Mouse (Mus musculus): ENCODE measurements at regions not wholly inside any gene's neighbourhood (a gene's known extent, or its start where the extent isn't known, plus 50 kb on each side); places are given as distances from the start of the nearest gene placed in this dataset.

DNA sequence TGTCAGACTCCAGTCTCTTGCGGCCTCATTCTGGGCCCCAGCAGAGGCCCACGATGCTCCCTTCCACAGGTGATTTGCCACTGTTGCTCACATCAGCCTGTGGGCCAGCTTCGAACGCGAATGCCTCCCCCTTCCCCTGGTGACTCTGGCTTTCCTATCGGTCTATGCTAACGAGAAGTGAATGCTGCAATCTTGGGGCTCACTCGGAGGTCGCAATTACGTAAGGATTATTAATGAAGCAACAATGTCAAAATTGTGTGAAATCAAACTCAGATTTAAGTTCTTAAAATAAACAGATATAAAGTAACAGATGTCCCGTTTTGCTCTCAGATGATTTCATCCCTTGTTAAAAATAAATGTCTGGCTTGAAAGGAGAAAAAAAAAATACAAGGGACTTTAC lies 572.3 kb downstream of the Bnc2 start:
- no peak for DNase-seq (ENCODE audit: low read depth)

DNA sequence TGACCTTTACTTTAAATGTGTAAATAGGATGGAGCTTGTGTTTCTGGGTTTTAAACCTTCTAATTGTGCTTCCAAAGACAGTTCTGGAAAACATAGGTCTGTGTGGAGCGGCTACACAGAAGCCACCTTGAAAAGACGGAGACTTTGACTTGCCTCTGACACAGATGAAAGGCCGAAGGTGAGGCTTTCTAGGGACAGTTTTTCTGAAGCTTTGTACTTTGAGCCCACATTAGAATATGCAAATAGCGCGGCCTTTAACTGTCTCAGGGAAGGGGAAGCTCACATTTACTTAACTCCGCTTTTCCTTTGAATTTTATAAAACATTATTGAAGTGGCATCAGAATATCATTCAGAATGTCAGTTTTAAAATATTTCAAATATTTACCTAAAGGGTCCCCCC lies 566.5 kb downstream of the Bnc2 start:
- DNase-seq (ENCODE audit: low read depth) = no peak

DNA sequence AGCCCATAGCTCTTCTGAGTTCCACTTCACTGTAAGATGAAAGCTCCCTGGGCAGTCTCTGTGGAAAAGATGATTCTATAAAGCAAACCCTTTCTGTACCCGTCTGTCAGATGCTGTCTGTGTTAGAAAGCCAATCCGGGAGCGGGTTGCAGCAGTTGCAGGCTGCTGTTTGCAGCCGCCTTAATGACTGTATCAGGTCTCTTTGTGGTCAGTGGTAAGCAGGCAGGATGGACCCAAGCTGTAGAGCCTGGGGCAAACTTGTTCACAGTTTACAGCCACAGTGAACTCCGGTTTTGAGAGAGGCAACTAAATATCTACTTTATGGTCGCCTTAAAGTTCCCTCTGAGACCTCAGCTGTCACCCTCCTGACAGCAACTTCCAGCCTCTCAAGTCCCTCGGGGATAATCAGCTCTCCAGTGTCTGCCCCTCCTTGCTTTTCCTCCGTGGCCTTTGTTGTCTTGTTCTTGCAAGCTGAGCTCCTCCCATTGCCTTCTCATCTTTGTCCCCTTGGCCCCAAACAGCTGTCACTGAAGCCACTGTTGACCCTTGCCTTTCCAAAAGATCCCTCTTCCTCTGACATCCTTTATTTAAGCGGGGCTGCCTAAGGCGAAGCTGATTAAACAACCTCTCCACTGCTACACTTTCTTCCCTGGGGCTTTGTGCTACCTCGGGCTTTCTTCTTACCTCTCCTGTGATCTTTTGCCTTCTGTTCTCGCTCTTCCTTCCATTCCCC lies 565.1 kb downstream of the Bnc2 start:
- DNase-seq (ENCODE audit: low read depth) = no peak

DNA sequence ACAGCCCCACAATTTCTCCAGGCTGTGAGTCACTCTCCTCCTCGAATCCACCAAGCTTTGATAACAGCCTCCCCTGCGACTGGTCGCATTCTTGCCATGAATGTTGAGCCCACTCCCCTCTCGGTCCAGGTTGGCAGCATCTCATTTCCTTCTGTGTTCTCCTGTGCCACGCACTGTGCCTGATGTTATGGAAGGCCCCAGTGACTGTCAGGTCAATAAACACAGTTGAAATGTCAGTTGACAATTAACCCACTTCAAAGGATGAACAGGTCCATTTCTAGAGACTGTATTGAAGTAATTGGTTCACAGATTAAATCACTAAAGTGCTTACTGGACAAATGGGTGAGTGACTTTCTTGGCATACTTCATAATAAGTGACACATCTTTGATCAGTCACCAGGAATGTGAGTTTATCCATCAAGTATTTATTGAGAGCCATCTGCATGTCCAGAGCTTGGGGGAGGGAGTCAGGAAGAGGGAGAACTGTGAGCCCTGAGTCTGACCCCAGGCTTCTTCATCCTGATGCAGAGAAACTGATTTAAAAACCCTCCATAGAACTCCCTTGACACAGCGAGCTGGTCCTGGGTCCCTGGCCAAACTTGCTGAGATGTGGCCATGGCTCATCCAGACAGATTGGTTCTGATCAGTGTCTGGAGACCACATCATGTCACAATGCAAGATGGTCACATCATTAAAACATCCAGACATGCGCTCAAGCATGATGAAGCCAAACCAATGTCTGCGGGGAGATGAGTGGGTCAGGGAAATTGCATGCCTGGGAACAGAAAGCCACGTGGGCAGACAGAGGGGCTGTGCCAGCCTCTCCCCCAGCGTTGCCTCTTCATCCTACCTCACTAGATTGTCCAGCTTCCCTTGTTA lies 560.7 kb downstream of the Bnc2 start:
- no peak for DNase-seq (ENCODE audit: low read depth)

DNA sequence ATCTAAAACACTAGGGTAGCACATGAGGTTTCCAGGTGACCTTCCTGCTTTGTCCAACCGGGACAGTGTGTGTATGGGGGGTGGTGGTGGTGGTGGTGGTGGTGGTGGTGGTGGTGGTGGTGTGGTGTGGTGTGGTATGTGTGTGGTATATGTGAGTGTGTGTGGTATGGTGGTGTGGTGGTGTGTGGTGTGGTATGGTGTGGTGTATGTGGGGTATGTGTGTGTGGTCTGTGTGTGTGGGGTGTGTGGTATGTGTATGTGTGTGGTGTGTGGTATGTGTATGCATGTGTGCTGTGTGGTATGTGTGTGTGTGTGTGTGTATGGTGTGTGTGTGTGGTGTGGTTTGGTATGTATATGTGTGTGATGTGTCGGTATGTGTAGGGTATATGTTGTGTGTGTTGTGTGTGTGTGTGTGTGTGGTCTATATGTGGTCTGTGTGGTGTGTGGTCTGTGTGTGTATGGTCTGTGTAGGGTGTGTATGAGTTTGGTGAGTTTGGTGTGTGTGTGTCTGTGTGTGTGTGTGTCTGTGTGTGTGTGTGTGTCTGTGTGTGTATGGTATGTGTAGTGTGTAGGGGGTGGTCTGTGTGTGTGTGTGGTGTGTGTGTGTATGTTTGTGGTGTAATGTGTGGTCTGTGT lies 556.7 kb downstream of the Bnc2 start:
- DNase-seq (ENCODE audit: low read depth) = no peak

DNA sequence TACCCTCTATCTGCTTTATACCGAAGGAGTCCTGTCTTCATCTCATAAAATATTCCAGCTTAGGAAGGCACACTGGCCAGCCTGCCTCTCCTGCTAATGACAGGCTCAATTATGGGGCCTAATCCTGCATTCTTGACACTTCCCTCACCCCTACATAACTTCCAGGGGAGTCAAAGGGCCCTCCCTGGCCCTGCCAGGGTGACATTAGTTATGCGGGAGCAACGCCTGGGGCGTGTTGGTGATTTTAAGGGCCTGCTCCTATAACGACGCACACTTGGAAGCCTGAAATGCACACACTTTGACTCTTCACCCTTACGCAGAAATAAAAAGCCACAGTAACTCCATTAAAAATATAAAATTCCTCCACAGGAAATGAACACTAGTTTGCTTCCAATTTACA lies 555.5 kb downstream of the Bnc2 start:
- DNase-seq (ENCODE audit: low read depth) = no peak

DNA sequence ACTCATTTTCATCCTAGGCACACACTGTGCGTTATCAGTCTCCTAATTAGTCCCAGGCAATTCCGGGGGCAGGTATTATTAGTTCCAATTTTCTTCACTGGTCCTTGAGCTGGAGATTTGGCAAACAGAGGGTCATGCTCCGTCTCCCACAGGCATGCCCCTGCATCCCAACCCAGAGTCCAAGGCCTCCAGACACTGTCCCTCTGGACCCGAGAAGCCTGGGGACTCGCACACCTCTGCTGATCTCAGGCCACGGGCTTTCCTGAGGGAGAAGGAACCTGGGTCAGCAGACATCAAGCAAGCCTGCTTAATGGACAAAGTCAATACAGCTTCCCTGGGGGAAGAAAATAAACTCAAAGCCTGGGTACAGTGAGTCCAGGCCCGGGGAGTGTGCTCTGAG lies 554.7 kb downstream of the Bnc2 start:
- DNase-seq (ENCODE audit: low read depth) = no peak

DNA sequence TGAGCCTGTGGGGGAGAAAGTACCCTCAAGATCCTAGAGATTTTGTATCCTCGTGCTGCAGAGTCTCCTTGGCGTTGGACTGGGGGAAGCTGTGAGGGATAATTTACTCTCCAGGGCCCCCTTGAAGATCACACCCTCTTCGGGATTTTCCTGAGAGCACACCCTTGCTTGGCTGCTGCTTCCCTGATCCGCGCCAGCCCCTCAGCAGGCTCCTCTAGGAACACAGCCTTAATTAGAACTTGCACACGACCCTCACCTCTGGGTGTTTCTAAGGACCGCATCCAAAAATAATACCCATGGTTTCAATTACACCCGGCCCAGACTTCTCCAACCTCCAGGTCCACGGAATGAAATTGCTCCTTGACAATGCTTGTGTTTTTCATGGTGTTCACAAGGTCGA lies 553.6 kb downstream of the Bnc2 start:
- no peak for DNase-seq (ENCODE audit: low read depth)

DNA sequence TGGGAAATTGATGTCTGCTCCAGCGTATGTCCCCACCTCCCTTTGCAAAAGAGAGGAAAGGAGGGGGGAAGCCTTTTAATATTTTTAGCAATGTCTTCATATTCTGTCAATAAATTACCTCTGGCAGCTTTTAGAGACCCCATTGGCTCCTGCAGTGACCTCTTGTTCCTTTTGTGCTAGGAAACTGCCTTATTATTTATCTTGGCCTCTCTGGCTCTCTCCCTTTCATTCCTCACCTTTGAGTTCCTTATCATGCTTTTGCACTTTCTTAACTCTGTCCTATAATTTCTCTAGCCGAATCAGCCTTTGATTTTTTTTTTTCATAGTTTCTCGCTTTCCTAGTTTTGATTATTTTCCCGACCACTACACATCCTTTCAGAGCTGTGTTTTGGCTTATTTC lies 548.7 kb downstream of the Bnc2 start:
- DNase-seq (ENCODE audit: low read depth) = no peak

DNA sequence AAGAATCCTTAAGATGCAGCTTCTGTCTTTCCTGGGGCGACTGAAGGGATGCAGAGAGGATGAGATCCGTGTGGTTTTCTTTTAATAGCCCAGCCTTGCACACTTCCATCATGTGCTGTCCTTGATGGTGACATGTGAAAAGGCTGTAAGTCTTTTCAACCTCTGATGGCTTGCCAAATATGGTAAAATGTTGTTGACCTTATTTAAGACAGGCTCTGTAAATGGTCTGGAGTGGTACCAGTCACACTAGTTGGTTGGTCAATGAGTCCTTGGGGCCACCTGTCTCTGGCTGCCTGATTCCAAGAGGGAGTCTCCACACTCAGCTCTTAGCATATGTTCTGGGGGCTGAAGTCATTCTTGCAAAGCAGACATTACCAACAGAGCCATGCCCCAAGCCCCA lies 547.7 kb downstream of the Bnc2 start:
- no peak for DNase-seq (ENCODE audit: low read depth)

DNA sequence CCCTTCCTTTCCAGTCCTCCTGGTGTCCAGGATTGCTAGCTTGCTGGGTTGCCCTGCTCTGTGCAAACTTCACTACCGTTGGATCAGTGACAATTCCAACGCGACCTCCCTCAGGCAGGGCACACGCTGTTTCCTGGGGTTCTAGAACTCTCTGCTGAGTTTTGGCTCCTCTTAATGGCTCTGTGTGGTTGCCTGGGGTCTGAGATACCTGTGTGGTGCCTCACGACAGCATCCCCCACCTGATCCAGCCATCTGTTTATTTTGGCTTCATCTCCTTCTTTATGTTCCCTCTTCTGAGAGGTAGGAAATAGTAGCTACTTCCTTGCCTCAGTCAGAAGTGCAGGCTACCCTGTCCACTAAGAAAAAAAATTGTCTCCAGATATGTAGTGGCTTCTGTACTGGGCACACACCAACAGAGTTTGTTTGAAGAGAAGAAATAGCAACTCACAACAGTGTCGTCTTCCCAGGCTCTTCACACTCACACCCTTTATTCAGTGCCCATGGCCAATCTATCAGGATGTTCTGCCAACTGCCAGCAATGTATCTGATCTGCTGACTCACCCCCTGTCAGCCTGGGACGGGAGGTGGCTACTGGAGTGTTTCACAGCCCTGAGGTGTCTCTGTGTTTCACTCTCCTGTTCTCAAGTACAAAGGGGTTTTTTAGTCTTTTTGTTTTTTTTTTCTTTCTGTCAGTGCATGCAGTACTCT lies 544.1 kb downstream of the Bnc2 start:
- peak; percentile 5 for DNase-seq (ENCODE audit: low read depth)

DNA sequence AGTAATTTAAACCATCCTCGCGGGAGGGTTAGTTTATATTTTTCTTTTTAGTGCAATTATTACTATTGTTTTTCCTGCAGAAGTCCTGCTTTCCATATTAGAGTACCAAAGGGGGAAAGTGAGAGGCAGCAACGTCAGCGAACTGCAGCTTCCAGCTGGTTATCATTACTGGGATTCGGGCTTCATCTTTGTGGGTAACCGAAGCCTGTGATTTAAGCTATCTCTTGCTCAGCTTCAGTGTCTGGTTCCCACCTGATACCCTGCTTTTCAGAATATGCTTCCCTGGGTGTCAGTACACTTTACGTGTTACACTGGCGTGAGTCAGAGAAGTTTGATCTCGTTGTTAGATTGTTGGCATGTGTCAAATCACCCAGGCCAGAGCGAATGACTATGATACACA lies 539.3 kb downstream of the Bnc2 start:
- no peak for DNase-seq (ENCODE audit: low read depth)

DNA sequence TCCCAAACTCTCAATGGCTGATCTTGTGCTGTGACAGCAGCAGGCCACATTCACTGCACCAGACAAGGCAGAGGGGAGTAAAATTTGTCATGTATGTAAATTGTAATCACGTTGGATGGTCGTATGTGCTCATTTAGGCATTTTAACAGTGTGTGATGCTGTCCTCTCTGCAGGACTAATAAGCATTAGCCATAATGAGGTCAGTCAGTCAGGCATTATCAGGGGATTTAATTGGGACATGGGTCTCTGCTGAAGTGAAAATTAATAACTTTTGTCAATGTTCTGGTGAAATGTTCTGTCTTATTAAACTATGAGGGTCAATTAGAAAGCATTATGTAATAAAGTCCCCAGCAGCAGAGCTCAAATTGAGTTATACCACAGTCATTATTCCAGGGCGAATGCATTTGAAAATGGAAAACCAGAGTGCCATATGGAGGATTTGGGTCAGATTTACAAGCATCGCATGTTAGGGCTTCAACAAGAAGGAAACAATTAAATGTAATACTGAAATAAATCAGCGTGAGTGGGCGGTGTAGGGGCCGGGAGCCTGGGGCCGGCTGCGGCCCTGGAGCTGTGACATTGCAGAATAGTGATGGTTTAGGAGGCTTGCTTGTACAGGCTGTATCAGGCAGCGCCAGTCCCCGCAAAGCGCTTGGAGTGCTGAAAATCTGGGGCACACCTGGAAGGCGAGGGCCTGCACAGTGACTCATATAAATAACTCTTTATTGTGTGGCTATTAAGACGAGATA lies 537.7 kb downstream of the Bnc2 start:
- no peak for DNase-seq (ENCODE audit: low read depth)

DNA sequence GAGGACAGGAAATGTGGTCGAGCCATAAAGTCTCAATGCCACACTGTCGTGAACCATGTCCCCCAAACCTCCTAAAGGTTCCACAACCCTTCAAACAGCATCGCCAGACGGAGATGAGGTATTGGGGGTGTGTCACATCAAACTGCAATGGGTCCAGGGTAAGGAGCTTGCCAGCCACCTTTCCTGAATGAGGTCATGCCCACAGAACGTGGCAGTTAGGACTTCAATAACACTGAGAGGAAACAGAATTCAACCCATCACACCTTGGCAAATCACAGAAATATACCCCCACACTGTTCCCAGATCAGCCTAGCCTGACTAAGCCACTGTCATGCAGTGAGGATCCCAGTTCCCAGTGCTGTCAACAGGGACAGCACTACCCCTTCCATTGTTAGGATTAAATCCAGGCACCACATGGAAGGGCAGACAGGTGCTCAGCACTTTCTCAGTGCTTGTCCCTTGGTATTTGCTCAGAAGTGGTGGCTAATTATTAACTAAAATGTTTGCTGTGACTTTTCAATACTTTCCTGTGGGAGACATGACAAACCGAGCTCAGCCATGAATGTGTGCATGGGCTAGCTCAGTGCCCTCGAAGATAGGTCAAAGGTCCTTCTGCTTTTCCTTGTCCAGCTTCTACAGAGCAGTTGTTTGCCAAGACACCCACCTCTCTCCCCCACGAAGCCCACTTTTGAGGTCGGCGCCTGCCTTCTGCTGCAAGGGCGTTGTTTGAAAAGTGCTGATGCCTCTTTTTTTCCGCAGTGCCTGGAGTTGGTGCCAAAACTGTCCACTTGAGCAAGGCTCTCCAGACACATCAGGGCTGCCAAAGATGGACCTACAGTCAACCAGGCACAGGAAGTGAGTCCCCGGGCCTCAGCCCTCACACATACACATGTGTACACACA lies 525.7 kb downstream of the Bnc2 start:
- DNase-seq (ENCODE audit: low read depth) = no peak

DNA sequence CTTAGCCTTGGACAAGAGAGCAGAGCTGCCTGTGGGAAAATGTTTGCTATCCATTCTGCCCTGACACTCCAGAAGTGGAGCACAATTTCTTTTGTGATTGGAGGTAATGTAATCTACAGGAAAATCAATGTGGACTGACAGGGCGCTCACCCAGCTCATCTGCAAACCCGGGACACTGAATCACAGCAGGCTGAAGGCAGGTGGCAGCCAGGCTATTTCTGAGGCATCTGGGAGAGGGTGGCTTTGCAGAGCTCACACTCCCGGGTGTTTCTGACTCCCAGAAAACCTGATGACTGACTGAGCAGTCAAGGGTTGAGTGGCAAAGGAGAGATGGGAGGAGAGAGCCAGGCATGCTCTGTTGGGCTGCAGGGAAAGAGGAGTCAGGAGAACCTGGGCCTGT lies 524.4 kb downstream of the Bnc2 start:
- DNase-seq (ENCODE audit: low read depth) = no peak

DNA sequence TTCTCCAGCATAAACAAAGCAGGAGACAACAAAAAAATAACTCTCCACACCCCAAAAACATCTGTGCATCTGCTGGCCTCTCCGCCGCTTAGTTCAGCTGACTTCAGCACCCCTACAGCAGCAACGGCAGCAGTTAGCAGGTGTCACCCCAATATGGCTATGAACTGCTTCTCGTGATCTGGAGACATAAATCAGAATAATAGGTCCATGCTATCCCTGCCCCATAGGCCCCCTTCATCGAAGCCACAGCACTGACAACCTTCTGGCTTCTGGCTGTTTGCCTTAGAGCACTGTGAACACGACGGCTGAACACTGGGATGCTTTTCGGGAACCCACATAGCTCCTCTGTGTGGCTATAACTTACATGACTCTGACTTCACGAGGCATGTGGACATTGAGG lies 523.8 kb downstream of the Bnc2 start:
- DNase-seq (ENCODE audit: low read depth) = no peak

DNA sequence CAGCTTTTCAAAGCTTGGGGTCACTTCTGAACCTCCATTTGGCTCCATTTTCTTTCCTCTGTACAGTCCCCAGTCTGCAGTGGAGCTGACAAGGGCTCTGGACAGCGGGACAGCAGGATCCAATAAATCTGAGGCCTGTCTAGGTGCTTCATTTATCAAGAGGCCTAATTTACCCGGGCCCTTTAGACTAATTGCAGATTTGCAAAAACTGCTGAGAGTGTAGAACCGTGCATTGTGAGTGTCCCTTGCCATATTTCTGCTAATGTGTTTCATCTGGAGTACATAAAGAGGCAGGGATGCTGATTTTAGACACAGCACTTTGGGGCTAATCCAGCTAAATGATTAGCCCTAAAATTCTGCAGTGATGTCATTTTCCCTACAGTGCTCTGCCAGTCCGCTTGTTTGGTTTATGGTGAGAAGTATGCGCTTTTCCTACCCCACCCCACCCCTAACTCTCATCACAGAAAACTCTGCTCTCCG lies 523.1 kb downstream of the Bnc2 start:
- no peak for DNase-seq (ENCODE audit: low read depth)

DNA sequence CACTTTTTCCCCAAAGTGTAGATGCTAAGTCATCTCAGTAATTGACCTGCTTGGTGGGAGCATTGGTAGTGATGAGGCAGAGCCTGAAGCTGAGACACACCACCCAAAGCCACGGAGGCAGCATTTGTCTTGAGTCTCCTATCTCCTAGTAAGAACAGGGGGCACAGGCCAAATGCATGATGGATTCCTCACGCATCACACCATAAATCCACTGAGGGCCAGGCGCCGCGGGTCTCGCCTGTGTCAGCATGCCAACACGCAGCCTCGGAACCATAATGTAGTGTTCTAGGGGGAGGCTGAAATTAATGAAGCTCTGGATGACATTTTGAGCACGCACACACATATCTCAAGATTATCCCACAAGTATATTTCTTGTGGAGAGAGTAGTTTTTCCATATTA lies 521.5 kb downstream of the Bnc2 start:
- DNase-seq (ENCODE audit: low read depth) = no peak

DNA sequence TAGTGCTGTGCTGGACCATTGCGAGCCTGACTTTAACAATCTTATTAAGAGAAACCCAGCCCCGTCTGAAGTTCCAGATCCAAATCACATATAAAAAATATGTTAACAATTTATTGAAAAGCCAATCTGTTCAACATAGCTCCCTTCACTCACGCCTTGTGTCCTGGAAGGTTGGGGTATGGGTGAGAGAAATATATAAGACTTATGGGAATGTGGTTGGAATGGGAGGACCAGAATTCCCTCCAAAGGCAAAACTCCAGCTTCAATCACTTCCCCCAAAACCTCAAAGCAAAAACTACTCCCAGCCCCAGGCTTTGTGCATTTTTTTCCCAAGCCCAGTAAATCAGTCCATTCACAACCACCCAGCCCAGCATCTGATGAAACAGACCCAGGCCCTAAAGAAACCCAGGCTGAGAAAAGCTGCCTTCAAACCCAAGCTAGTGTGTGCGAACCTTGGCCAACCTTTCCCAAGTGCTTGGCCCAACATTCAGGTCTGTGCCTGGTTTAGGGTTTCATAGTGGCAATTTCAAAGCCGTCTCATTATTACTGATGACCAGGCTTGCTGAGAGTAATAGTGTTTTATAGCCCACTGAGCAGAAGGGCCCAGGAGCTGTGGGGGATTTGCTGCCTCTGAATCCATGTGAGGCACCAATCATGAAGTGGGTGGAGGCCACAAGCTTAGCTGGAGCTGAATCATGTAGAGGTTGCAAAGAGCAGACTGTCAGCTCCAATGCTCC lies 517.0 kb downstream of the Bnc2 start:
- DNase-seq (ENCODE audit: low read depth) = no peak

DNA sequence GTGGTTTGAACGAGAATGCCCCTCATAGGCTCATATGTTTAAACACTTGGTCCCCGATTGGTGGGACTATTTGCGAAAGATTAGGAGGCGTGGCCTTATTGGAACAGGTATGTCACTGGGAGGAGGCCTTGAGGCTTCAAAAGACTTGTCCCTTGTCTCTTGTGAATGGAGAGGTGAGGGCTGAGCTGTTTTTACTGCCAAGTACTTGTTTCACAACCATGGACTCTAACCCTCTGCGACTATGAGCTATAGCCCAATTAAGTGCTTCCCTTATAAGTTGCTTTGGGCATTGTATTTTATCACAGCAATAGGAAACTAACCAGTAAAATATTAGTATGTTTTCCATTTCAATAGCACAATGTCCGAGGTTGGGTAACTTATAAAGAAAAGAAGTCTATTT lies 511.7 kb downstream of the Bnc2 start:
- no peak for DNase-seq (ENCODE audit: low read depth)

Measured in c-Kit-positive CD71-negative TER-119-negative erythroid progenitor cells, embryonic 14.5 days (primary cell).